Mouse (Mus musculus): ENCODE results near the gene Pitpnm2. TPM values are rescaled to one million over a fixed set of nuclear protein-coding genes. Genes with fewer than 3 reads are reported as not detected.
A peak's percentile ranks its signal among the peaks of the same experiment; 100 is the strongest.

Gene Pitpnm2
- total and polyA plus RNA-seq, 3 experiments: 37.7 to 40.1 (median 40.1) TPM

- Histone ChIP-seq H3K9ac (ENCODE audit: low read depth, low read length) (no peak overlapping the region), H3K4me3 (no peak overlapping the region), H3K27me3 (ENCODE audit: control insufficient read depth, insufficient read depth, low read length) (no peaks in the 10 kb centered on the region), H3K4me1 (ENCODE audit: control insufficient read depth, insufficient read depth, low read length) (peaks cover 4% of the 10 kb centered on the region), H3K79me2 (replicated peaks; ENCODE audit: control insufficient read depth, insufficient read depth, low read length) (no peaks in the 10 kb centered on the region), H3K27ac (no peak overlapping the region), H3K36me3 (ENCODE audit: control insufficient read depth, insufficient read depth, low read length) (no peaks in the 10 kb centered on the region)
- no peak for DNase-seq
- 77% methylated on average over 13 of the region's 13 CpGs for WGBS
- intact Hi-C loops (cut with DNase I): loop anchor here (5.0 kb wide), 1 partner anchor 40 kb away; no protein-coding TSS in a partner anchor
- TF ChIP-seq CTCF (IDR thresholded peaks at IDR 0.05): no peak
- TF ChIP-seq EP300 (IDR thresholded peaks at IDR 0.05; ENCODE audit: insufficient read depth, low read depth, low read length): no peak
- no peak for TF ChIP-seq POLR2A (IDR thresholded peaks at IDR 0.05; ENCODE audit: insufficient read depth, low read depth, low read length)
Measured at GRCm38 (mm10) chr5:124077241-124077640, 172.3 kb downstream of the Pitpnm2 start.

GRCm38 (mm10) chr5:124076559-124076958, 173.0 kb downstream of the Pitpnm2 start:
- TF ChIP-seq EP300 (IDR thresholded peaks at IDR 0.05; ENCODE audit: insufficient read depth, low read depth, low read length) (no peak), POLR2A (IDR thresholded peaks at IDR 0.05; ENCODE audit: insufficient read depth, low read depth, low read length) (no peak), CTCF (IDR thresholded peaks at IDR 0.05) (no peak)
- Histone ChIP-seq H3K36me3 (ENCODE audit: control insufficient read depth, insufficient read depth, low read length) (no peaks in the 10 kb centered on the region), H3K79me2 (replicated peaks; ENCODE audit: control insufficient read depth, insufficient read depth, low read length) (no peaks in the 10 kb centered on the region), H3K9ac (ENCODE audit: low read depth, low read length) (no peak overlapping the region), H3K27me3 (ENCODE audit: control insufficient read depth, insufficient read depth, low read length) (no peaks in the 10 kb centered on the region), H3K4me3 (no peak overlapping the region), H3K27ac (no peak overlapping the region), H3K4me1 (ENCODE audit: control insufficient read depth, insufficient read depth, low read length) (peaks cover 4% of the 10 kb centered on the region)
- DNase-seq: no peak
- WGBS: 73% methylated on average over 9 of the region's 9 CpGs
- intact Hi-C loops (cut with DNase I): loop anchor here (5.0 kb wide), 1 partner anchor 39 kb away; no protein-coding TSS in a partner anchor

- H3K79me2 ChIP-seq (replicated peaks; ENCODE audit: control insufficient read depth, insufficient read depth, low read length): no peaks in the 10 kb centered on the region
- peaks cover 4% of the 10 kb centered on the region for H3K4me1 ChIP-seq (ENCODE audit: control insufficient read depth, insufficient read depth, low read length)
- H3K9ac ChIP-seq (ENCODE audit: low read depth, low read length): no peak overlapping the region
- 82% methylated on average over 9 of the region's 9 CpGs for WGBS
- no peak for TF ChIP-seq CTCF (IDR thresholded peaks at IDR 0.05)
- TF ChIP-seq EP300 (IDR thresholded peaks at IDR 0.05; ENCODE audit: insufficient read depth, low read depth, low read length): no peak
- no peak for TF ChIP-seq POLR2A (IDR thresholded peaks at IDR 0.05; ENCODE audit: insufficient read depth, low read depth, low read length)
- H3K27ac ChIP-seq: no peak overlapping the region
- no peaks in the 10 kb centered on the region for H3K27me3 ChIP-seq (ENCODE audit: control insufficient read depth, insufficient read depth, low read length)
- no peaks in the 10 kb centered on the region for H3K36me3 ChIP-seq (ENCODE audit: control insufficient read depth, insufficient read depth, low read length)
- H3K4me3 ChIP-seq: no peak overlapping the region
- no peak for DNase-seq
- intact Hi-C loops (cut with DNase I): loop anchor here (5.0 kb wide), 1 partner anchor 38 kb away; no protein-coding TSS in a partner anchor
Measured at GRCm38 (mm10) chr5:124075716-124076115, 173.8 kb downstream of the Pitpnm2 start.

- Histone ChIP-seq H3K4me1 (ENCODE audit: control insufficient read depth, insufficient read depth, low read length) (peaks cover 4% of the 10 kb centered on the region), H3K36me3 (ENCODE audit: control insufficient read depth, insufficient read depth, low read length) (no peaks in the 10 kb centered on the region), H3K79me2 (replicated peaks; ENCODE audit: control insufficient read depth, insufficient read depth, low read length) (no peaks in the 10 kb centered on the region), H3K9ac (ENCODE audit: low read depth, low read length) (no peak overlapping the region), H3K4me3 (no peak overlapping the region), H3K27ac (no peak overlapping the region), H3K27me3 (ENCODE audit: control insufficient read depth, insufficient read depth, low read length) (no peaks in the 10 kb centered on the region)
- DNase-seq: peak in 1 of 2 experiments; percentile 43
- TF ChIP-seq CTCF (IDR thresholded peaks at IDR 0.05) (no peak), POLR2A (IDR thresholded peaks at IDR 0.05; ENCODE audit: insufficient read depth, low read depth, low read length) (no peak), EP300 (IDR thresholded peaks at IDR 0.05; ENCODE audit: insufficient read depth, low read depth, low read length) (no peak)
- WGBS: 39% methylated on average over 10 of the region's 10 CpGs
- intact Hi-C loops (cut with DNase I): loop anchor here (5.0 kb wide), 1 partner anchor 38 kb away; no protein-coding TSS in a partner anchor
Measured at GRCm38 (mm10) chr5:124074845-124075307, 174.7 kb downstream of the Pitpnm2 start.

DNA sequence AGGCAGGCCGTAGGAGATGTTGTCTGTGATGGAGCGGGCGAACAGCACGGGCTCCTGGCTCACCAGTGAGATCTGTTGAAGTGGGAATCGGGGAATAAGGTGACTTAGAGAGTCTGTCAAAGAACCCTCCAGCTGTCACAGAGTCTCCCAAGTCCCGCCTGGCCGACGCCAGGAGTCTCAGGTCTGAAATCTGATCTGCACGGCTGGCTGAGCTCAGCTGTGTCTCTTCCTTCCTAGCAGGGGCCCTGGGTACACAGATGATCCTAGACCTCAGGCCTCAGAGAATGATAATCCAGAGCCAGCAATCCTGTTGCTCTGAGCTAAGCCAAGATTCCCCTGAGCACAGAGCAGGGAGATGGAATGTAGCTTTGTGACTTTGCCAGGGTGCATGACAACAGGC, 175.9 kb downstream of the Pitpnm2 start:
- H3K9ac ChIP-seq (ENCODE audit: low read depth, low read length): no peak overlapping the region
- TF ChIP-seq EP300 (IDR thresholded peaks at IDR 0.05; ENCODE audit: insufficient read depth, low read depth, low read length): no peak
- DNase-seq: no peak
- 65% methylated on average over 9 of the region's 9 CpGs for WGBS
- no peaks in the 10 kb centered on the region for H3K27me3 ChIP-seq (ENCODE audit: control insufficient read depth, insufficient read depth, low read length)
- H3K27ac ChIP-seq: no peak overlapping the region; the same call in 1 of the 2 replicates
- peaks cover 4% of the 10 kb centered on the region for H3K4me1 ChIP-seq (ENCODE audit: control insufficient read depth, insufficient read depth, low read length)
- no peaks in the 10 kb centered on the region for H3K36me3 ChIP-seq (ENCODE audit: control insufficient read depth, insufficient read depth, low read length)
- intact Hi-C loops (cut with DNase I): no loop called here
- no peaks in the 10 kb centered on the region for H3K79me2 ChIP-seq (replicated peaks; ENCODE audit: control insufficient read depth, insufficient read depth, low read length)
- no peak overlapping the region for H3K4me3 ChIP-seq

- Histone ChIP-seq H3K79me2 (replicated peaks; ENCODE audit: control insufficient read depth, insufficient read depth, low read length) (no peaks in the 10 kb centered on the region), H3K27ac (no peak overlapping the region), H3K4me1 (ENCODE audit: control insufficient read depth, insufficient read depth, low read length) (peaks cover 1% of the 10 kb centered on the region; the same call in 1 of the 2 replicates), H3K27me3 (ENCODE audit: control insufficient read depth, insufficient read depth, low read length) (no peaks in the 10 kb centered on the region), H3K9ac (ENCODE audit: low read depth, low read length) (no peak overlapping the region), H3K4me3 (no peak overlapping the region), H3K36me3 (ENCODE audit: control insufficient read depth, insufficient read depth, low read length) (no peaks in the 10 kb centered on the region)
- WGBS: 91% methylated on average over 3 of the region's 3 CpGs
- no peak for DNase-seq
- TF ChIP-seq CTCF (IDR thresholded peaks at IDR 0.05) (no peak), POLR2A (IDR thresholded peaks at IDR 0.05; ENCODE audit: insufficient read depth, low read depth, low read length) (no peak), EP300 (IDR thresholded peaks at IDR 0.05; ENCODE audit: insufficient read depth, low read depth, low read length) (no peak)
- intact Hi-C loops (cut with DNase I): no loop called here
Measured at GRCm38 (mm10) chr5:124069657-124070056, 179.9 kb downstream of the Pitpnm2 start.

Other genes starting within 250 kb of the Pitpnm2 start
- 10 to 100 TPM; 16.0 to 16.7 TPM for gene Vps37b, start 217.5 kb downstream of the Pitpnm2 start, total RNA-seq (2021)
- gene Vps37b, start 217.5 kb downstream of the Pitpnm2 start, polyA plus RNA-seq (2012; rRNA removed): 22.7 and 29.4 TPM in 2 replicates
- 1 to 10 TPM; 8.9 to 9.9 TPM for gene Abcb9, start 154.0 kb downstream of the Pitpnm2 start, total RNA-seq (2021)
- 7.8 and 10.1 TPM in 2 replicates for gene Abcb9, start 154.0 kb downstream of the Pitpnm2 start, polyA plus RNA-seq (2012; rRNA removed)
- gene Ogfod2, start 137.5 kb downstream of the Pitpnm2 start, total RNA-seq (2021): 10 to 100 TPM; 14.6 to 16.4 TPM
- 25.5 and 30.0 TPM in 2 replicates for gene Ogfod2, start 137.5 kb downstream of the Pitpnm2 start, polyA plus RNA-seq (2012; rRNA removed)
- gene Arl6ip4, start 133.7 kb downstream of the Pitpnm2 start, total RNA-seq (2021): 10 to 100 TPM; 34.2 to 41.5 TPM
- 16.9 and 17.5 TPM in 2 replicates for gene Arl6ip4, start 133.7 kb downstream of the Pitpnm2 start, polyA plus RNA-seq (2012; rRNA removed)
- 1 to 10 TPM; 4.4 to 5.4 TPM for gene Mphosph9, start 78.2 kb upstream of the Pitpnm2 start, total RNA-seq (2021)
- 2.8 and 4.4 TPM in 2 replicates for gene Mphosph9, start 78.2 kb upstream of the Pitpnm2 start, polyA plus RNA-seq (2012; rRNA removed)
- 10 to 100 TPM; 11.4 to 12.0 TPM for gene 2810006K23Rik, start 78.3 kb upstream of the Pitpnm2 start, total RNA-seq (2021)
- 6.9 and 11.7 TPM in 2 replicates for gene 2810006K23Rik, start 78.3 kb upstream of the Pitpnm2 start, polyA plus RNA-seq (2012; rRNA removed)
- 100 to 1,000 TPM; 143 to 167 TPM for gene Cdk2ap1, start 113.3 kb upstream of the Pitpnm2 start, total RNA-seq (2021)
- gene Cdk2ap1, start 113.3 kb upstream of the Pitpnm2 start, polyA plus RNA-seq (2012; rRNA removed): 117 and 173 TPM in 2 replicates
- 10 to 100 TPM; 58.8 to 62.9 TPM for gene Sbno1, start 176.2 kb upstream of the Pitpnm2 start, total RNA-seq (2021)
- 11.3 and 18.5 TPM in 2 replicates for gene Sbno1, start 176.2 kb upstream of the Pitpnm2 start, polyA plus RNA-seq (2012; rRNA removed)
- 100 to 1,000 TPM; 191 to 210 TPM for gene Kmt5a, start 190.2 kb upstream of the Pitpnm2 start, total RNA-seq (2021)
- 136 and 162 TPM in 2 replicates for gene Kmt5a, start 190.2 kb upstream of the Pitpnm2 start, polyA plus RNA-seq (2012; rRNA removed)
- gene Rilpl2, start 228.6 kb upstream of the Pitpnm2 start, total RNA-seq (2021): 1 to 10 TPM; 6.8 to 9.1 TPM
- 6.9 and 8.4 TPM in 2 replicates for gene Rilpl2, start 228.6 kb upstream of the Pitpnm2 start, polyA plus RNA-seq (2012; rRNA removed)
- 10 to 100 TPM; 10.5 to 14.5 TPM for gene Snrnp35, start 233.4 kb upstream of the Pitpnm2 start, total RNA-seq (2021)
- gene Snrnp35, start 233.4 kb upstream of the Pitpnm2 start, polyA plus RNA-seq (2012; rRNA removed): 2.4 and 4.5 TPM in 2 replicates